ENCODE assay signal across 8 mouse cellular contexts in the genomic region with DNA sequence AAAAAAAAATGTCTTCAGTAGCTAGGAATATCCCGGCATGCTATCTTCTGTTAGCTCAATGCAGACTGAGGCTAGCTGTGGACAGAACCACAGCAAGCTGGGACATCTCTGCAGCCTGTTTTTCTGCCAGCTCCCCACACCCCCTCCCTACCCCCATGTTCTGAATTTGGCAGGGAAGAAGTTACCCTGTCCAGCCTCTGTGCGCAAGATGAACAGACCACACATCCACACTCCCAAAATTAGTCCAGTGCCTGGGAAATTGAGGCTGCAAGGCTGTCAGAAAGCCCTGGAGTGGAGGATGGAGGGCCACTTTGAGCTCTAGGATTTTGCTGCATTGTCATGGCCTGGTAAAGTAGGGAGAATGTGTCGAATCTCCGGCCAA. TPM values are rescaled to one million over a fixed set of nuclear protein-coding genes. Genes with fewer than 3 reads are reported as not detected.
A peak's percentile ranks its signal among the peaks of the same experiment; 100 is the strongest.
DNase-seq lines count a peak whose midpoint lies in the region; ATAC-seq and TF ChIP-seq lines count a peak whose summit lies in the region.

No protein-coding gene starts in this region.

- no peak for TF ChIP-seq POLR2A in cerebellum, adult 2 months (IDR thresholded peaks at IDR 0.05; ENCODE audit: borderline replicate concordance, insufficient read depth, low read length)

- H3K4me3 ChIP-seq in cerebellum, adult 2 months (replicated peaks; ENCODE audit: insufficient read depth, low read depth, low read length), result peak overlapping the region; percentile 88
- peak overlapping the region; percentile 65 for H3K4me3 ChIP-seq in heart, embryonic 13.5 days

- H3K4me2 ChIP-seq in heart, embryonic 13.5 days, result peak overlapping the region; percentile 93

- no peaks in the 10 kb centered on the region for H3K9me3 ChIP-seq in heart, embryonic 13.5 days

- TF ChIP-seq CTCF in cerebellum, adult 2 months (IDR thresholded peaks at IDR 0.05; ENCODE audit: borderline replicate concordance, insufficient read depth, low read depth, low read length), result no peak

- intact Hi-C loops in left cerebral cortex, postnatal 14 days (cut with DNase I), result no loop called here

- 3% methylated on average over 4 of the region's 4 CpGs for WGBS in cerebellum, adult 2 months
- WGBS in heart, embryonic 13.5 days, result 23% methylated on average over 4 of the region's 4 CpGs

- H3K9ac ChIP-seq in heart, embryonic 13.5 days, result peak overlapping the region; percentile 74; the same call in 1 of the 2 replicates

- no peak overlapping the region; the same call in 1 of the 2 replicates for H3K27ac ChIP-seq in cerebellum, adult 2 months (ENCODE audit: insufficient read depth, low read length)
- no peak overlapping the region for H3K27ac ChIP-seq in heart, embryonic 13.5 days (replicated peaks)

- H3K27me3 ChIP-seq in cerebellum, adult 2 months (ENCODE audit: control insufficient read depth, insufficient read depth, low read length), result no peaks in the 10 kb centered on the region
- H3K27me3 ChIP-seq in heart, embryonic 13.5 days (replicated peaks), result peaks cover 40% of the 10 kb centered on the region

- peak; percentile 42 for ATAC-seq in cerebellum, adult (ENCODE audit: insufficient number of reproducible peaks, low FRiP score, low TSS enrichment)
- ATAC-seq in heart, embryonic 13.5 days (ENCODE audit: extremely low read depth, insufficient number of reproducible peaks, low FRiP score, low TSS enrichment), result no peak

- no peak for DNase-seq in cerebellum, adult 8-10 months
- DNase-seq in cerebellum, adult 2 months, result peak in 1 of 2 experiments; percentile 58
- peak; percentile 40 to 55 for DNase-seq in left cerebral cortex, postnatal 14 days (ENCODE audit: low spot score in 2 of 2)
- DNase-seq in right cerebral cortex, postnatal 10 days (ENCODE audit: low spot score in 2 of 2), result peak; percentile 57 to 64
- DNase-seq in urinary bladder, postnatal 10 days (ENCODE audit: low spot score), result no peak
- DNase-seq in adrenal gland, postnatal 14 days, result no peak

- H3K36me3 ChIP-seq in heart, embryonic 13.5 days, result no peaks in the 10 kb centered on the region

- H3K4me1 ChIP-seq in cerebellum, adult 2 months (ENCODE audit: control insufficient read depth, insufficient read depth, low read length), result no peaks in the 10 kb centered on the region; the same call in 1 of the 2 replicates
- peaks cover 16% of the 10 kb centered on the region for H3K4me1 ChIP-seq in heart, embryonic 13.5 days

RNA-seq across cellular contexts. Expression of a gene that starts 1.3 kb away (rescaled TPM):
- polyA plus RNA-seq in cerebellum, adult 2 months (2012; rRNA removed), result 17.4 and 18.6 TPM in 2 replicates
- polyA plus RNA-seq in heart, embryonic 13.5 days (2015; fragmentation: Nextera tagmentation; extraction: Ambion mirVana), result 0.43 and 1.2 TPM in 2 replicates
- total RNA-seq in left cerebral cortex, postnatal 14 days (2021), result 100 to 1,000 TPM; 127 to 142 TPM
- total RNA-seq in adrenal gland, postnatal 14 days (2021), result 0.26 and 0.68 TPM in 2 replicates

Comparison
In these comparisons a context has a peak if more than half of its experiments do, and no peak if none do; other contexts are left out.
1. DNase-seq: peak in left cerebral cortex, postnatal 14 days (2 of 2) and right cerebral cortex, postnatal 10 days (2 of 2); none in cerebellum, adult 8-10 months (single experiment), urinary bladder, postnatal 10 days (single experiment) and adrenal gland, postnatal 14 days (single experiment).
2. RNA of a gene that starts 1.3 kb away (total RNA-seq): 127 to 142 TPM in left cerebral cortex, postnatal 14 days; 0.26 to 0.68 TPM in adrenal gland, postnatal 14 days; every median in the first group is over 10 times any median in the second.